Mouse (Mus musculus): ENCODE results near the gene Fgfrl1.
A peak's percentile ranks its signal among the peaks of the same experiment; 100 is the strongest.

The Fgfrl1 gene

GRCm38 (mm10) chr5:108667370-108667769 lies 24.8 kb upstream of the Fgfrl1 start:
- DNase-seq (ENCODE audit: low spot score): no peak

GRCm38 (mm10) chr5:108668387-108668932 lies 23.7 kb upstream of the Fgfrl1 start:
- no peak for DNase-seq (ENCODE audit: low spot score)

GRCm38 (mm10) chr5:108668977-108669936 lies 22.9 kb upstream of the Fgfrl1 start, which contains the start of gene Dgkq:
TSS of gene Dgkq (minus strand) at chr5:108669672.
- DNase-seq (ENCODE audit: low spot score): peak; percentile 78

GRCm38 (mm10) chr5:108669986-108670385 lies 22.2 kb upstream of the Fgfrl1 start:
- no peak for DNase-seq (ENCODE audit: low spot score)

- peak; percentile 27 for DNase-seq (ENCODE audit: low spot score)
Measured at GRCm38 (mm10) chr5:108670785-108671184, 21.4 kb upstream of the Fgfrl1 start.

GRCm38 (mm10) chr5:108671757-108672156 lies 20.4 kb upstream of the Fgfrl1 start:
- DNase-seq (ENCODE audit: low spot score): no peak

GRCm38 (mm10) chr5:108674624-108675023 lies 17.6 kb upstream of the Fgfrl1 start:
- no peak for DNase-seq (ENCODE audit: low spot score)

- DNase-seq (ENCODE audit: low spot score): no peak
Measured at GRCm38 (mm10) chr5:108675251-108675816, 16.8 kb upstream of the Fgfrl1 start, which contains the start of gene Slc26a1. TSS of gene Slc26a1 (minus strand) at chr5:108675569.

GRCm38 (mm10) chr5:108676772-108677498 lies 15.2 kb upstream of the Fgfrl1 start:
- no peak for DNase-seq (ENCODE audit: low spot score)

- no peak for DNase-seq (ENCODE audit: low spot score)
Measured at GRCm38 (mm10) chr5:108677605-108678295, 14.4 kb upstream of the Fgfrl1 start.

GRCm38 (mm10) chr5:108678296-108678854 lies 13.8 kb upstream of the Fgfrl1 start:
- no peak for DNase-seq (ENCODE audit: low spot score)

GRCm38 (mm10) chr5:108679909-108680308 lies 12.3 kb upstream of the Fgfrl1 start:
- DNase-seq (ENCODE audit: low spot score): no peak

GRCm38 (mm10) chr5:108680871-108681270 lies 11.3 kb upstream of the Fgfrl1 start:
- DNase-seq (ENCODE audit: low spot score): no peak

- no peak for DNase-seq (ENCODE audit: low spot score)
Measured at GRCm38 (mm10) chr5:108689091-108689490, 3.1 kb upstream of the Fgfrl1 start.

GRCm38 (mm10) chr5:108691152-108691551 lies 1.0 kb upstream of the Fgfrl1 start:
- DNase-seq (ENCODE audit: low spot score): no peak

- peak; percentile 73 for DNase-seq (ENCODE audit: low spot score)
Measured at GRCm38 (mm10) chr5:108693872-108694288, 1.7 kb downstream of the Fgfrl1 start.

GRCm38 (mm10) chr5:108694352-108695261 lies 2.4 kb downstream of the Fgfrl1 start:
- peak; percentile 23 for DNase-seq (ENCODE audit: low spot score)

- no peak for DNase-seq (ENCODE audit: low spot score)
Measured at GRCm38 (mm10) chr5:108695861-108696260, 3.7 kb downstream of the Fgfrl1 start.

GRCm38 (mm10) chr5:108696542-108696941 lies 4.4 kb downstream of the Fgfrl1 start:
- DNase-seq (ENCODE audit: low spot score): no peak

GRCm38 (mm10) chr5:108697341-108697753 lies 5.2 kb downstream of the Fgfrl1 start:
- no peak for DNase-seq (ENCODE audit: low spot score)

Measured in urinary bladder, postnatal 25 days (tissue).